Mouse (Mus musculus): ENCODE results near the gene Fam129c.

GRCm38 (mm10) chr8:71612141-71612540, 14.7 kb downstream of the Fam129c start:
- TF ChIP-seq CTCF (IDR thresholded peaks at IDR 0.05; ENCODE audit: borderline replicate concordance, extremely low read depth, insufficient read depth, insufficient read length) = no peak
- TF ChIP-seq POLR2A (IDR thresholded peaks at IDR 0.05; ENCODE audit: borderline replicate concordance, extremely low read depth, insufficient read depth, insufficient read length, poor library complexity, severe bottlenecking) = no peak

All from brain, embryonic 14.5 days (tissue).